Mouse (Mus musculus): ENCODE measurements at regions not wholly inside any gene's neighbourhood (a gene's known extent, or its start where the extent isn't known, plus 50 kb on each side); places are given as distances from the start of the nearest gene placed in this dataset.
"Not testable (repeated sequence)": the region's sequence is repeated elsewhere in the genome, so short reads cannot be mapped to it uniquely, and the experiment has no call there.

GRCm38 (mm10) chr15:19778651-19779050, 670.4 kb upstream of the Cdh12 start:
- H3K27me3 ChIP-seq (ENCODE audit: insufficient read depth, low read length), result no peaks in the 10 kb centered on the region
- TF ChIP-seq POU5F1 (IDR thresholded peaks at IDR 0.05; ENCODE audit: borderline replicate concordance, low read length), result no peak
- TF ChIP-seq CTCF (conservative IDR thresholded peaks at IDR 0.05; ENCODE audit: low read length), result no peak
- no peak for TF ChIP-seq NANOG (IDR thresholded peaks at IDR 0.05; ENCODE audit: borderline replicate concordance, low read length)
- H3K4me1 ChIP-seq (replicated peaks; ENCODE audit: low read depth, low read length), result no peaks in the 10 kb centered on the region
- H3K36me3 ChIP-seq (ENCODE audit: insufficient read depth, low read length), result no peaks in the 10 kb centered on the region
- H3K4me3 ChIP-seq (replicated peaks; ENCODE audit: low read length), result no peak overlapping the region
- no peaks in the 10 kb centered on the region for H3K9me3 ChIP-seq (ENCODE audit: low read length)

- H3K4me1 ChIP-seq (replicated peaks; ENCODE audit: low read depth, low read length), result no peaks in the 10 kb centered on the region
- H3K36me3 ChIP-seq (ENCODE audit: insufficient read depth, low read length), result no peaks in the 10 kb centered on the region
- TF ChIP-seq NANOG (IDR thresholded peaks at IDR 0.05; ENCODE audit: borderline replicate concordance, low read length), result no peak
- no peak for TF ChIP-seq CTCF (conservative IDR thresholded peaks at IDR 0.05; ENCODE audit: low read length)
- TF ChIP-seq POU5F1 (IDR thresholded peaks at IDR 0.05; ENCODE audit: borderline replicate concordance, low read length), result no peak
- H3K9me3 ChIP-seq (ENCODE audit: low read length), result peaks cover 9% of the 10 kb centered on the region; the same call in 1 of the 2 replicates
- no peaks in the 10 kb centered on the region for H3K27me3 ChIP-seq (ENCODE audit: insufficient read depth, low read length)
- no peak overlapping the region for H3K4me3 ChIP-seq (replicated peaks; ENCODE audit: low read length)
Observed at GRCm38 (mm10) chr15:19783883-19784282, 665.2 kb upstream of the Cdh12 start.

- Histone ChIP-seq H3K36me3 (ENCODE audit: insufficient read depth, low read length) (no peaks in the 10 kb centered on the region), H3K27me3 (ENCODE audit: insufficient read depth, low read length) (no peaks in the 10 kb centered on the region), H3K9me3 (ENCODE audit: low read length) (no peaks in the 10 kb centered on the region), H3K4me1 (replicated peaks; ENCODE audit: low read depth, low read length) (no peaks in the 10 kb centered on the region), H3K4me3 (replicated peaks; ENCODE audit: low read length) (no peak overlapping the region)
- no peak for TF ChIP-seq CTCF (conservative IDR thresholded peaks at IDR 0.05; ENCODE audit: low read length)
- no peak for TF ChIP-seq POU5F1 (IDR thresholded peaks at IDR 0.05; ENCODE audit: borderline replicate concordance, low read length)
Observed at GRCm38 (mm10) chr15:19806994-19807393, 642.1 kb upstream of the Cdh12 start.

GRCm38 (mm10) chr15:19813647-19814046, 635.4 kb upstream of the Cdh12 start:
- H3K4me3 ChIP-seq (replicated peaks; ENCODE audit: low read length), result no peak overlapping the region

GRCm38 (mm10) chr15:19856892-19857655, 592.0 kb upstream of the Cdh12 start:
- not testable (repeated sequence) for H3K4me3 ChIP-seq (replicated peaks; ENCODE audit: low read length); H3K36me3 ChIP-seq (ENCODE audit: insufficient read depth, low read length); H3K4me1 ChIP-seq (replicated peaks; ENCODE audit: low read depth, low read length); H3K27me3 ChIP-seq (ENCODE audit: insufficient read depth, low read length); H3K9me3 ChIP-seq (ENCODE audit: low read length)

More at GRCm38 (mm10) chr15:19813647-19814046, 635.4 kb upstream of the Cdh12 start:
- no peaks in the 10 kb centered on the region for H3K4me1 ChIP-seq (replicated peaks; ENCODE audit: low read depth, low read length)
- no peaks in the 10 kb centered on the region for H3K36me3 ChIP-seq (ENCODE audit: insufficient read depth, low read length)
- no peaks in the 10 kb centered on the region for H3K9me3 ChIP-seq (ENCODE audit: low read length)
- H3K27me3 ChIP-seq (ENCODE audit: insufficient read depth, low read length), result no peaks in the 10 kb centered on the region
- no peak for TF ChIP-seq CTCF (conservative IDR thresholded peaks at IDR 0.05; ENCODE audit: low read length)
- TF ChIP-seq POU5F1 (IDR thresholded peaks at IDR 0.05; ENCODE audit: borderline replicate concordance, low read length), result no peak
- no peak for TF ChIP-seq NANOG (IDR thresholded peaks at IDR 0.05; ENCODE audit: borderline replicate concordance, low read length)

GRCm38 (mm10) chr15:19857656-19858006, 591.4 kb upstream of the Cdh12 start:
- Histone ChIP-seq H3K4me3 (replicated peaks; ENCODE audit: low read length) (no peak overlapping the region), H3K36me3 (ENCODE audit: insufficient read depth, low read length) (no peaks in the 10 kb centered on the region), H3K27me3 (ENCODE audit: insufficient read depth, low read length) (no peaks in the 10 kb centered on the region), H3K4me1 (replicated peaks; ENCODE audit: low read depth, low read length) (no peaks in the 10 kb centered on the region), H3K9me3 (ENCODE audit: low read length) (peaks cover 4% of the 10 kb centered on the region; the same call in 1 of the 2 replicates)
- TF ChIP-seq POU5F1 (IDR thresholded peaks at IDR 0.05; ENCODE audit: borderline replicate concordance, low read length) (no peak), NANOG (IDR thresholded peaks at IDR 0.05; ENCODE audit: borderline replicate concordance, low read length) (no peak), CTCF (conservative IDR thresholded peaks at IDR 0.05; ENCODE audit: low read length) (no peak)

- H3K36me3 ChIP-seq (ENCODE audit: insufficient read depth, low read length), result no peaks in the 10 kb centered on the region
- no peaks in the 10 kb centered on the region for H3K27me3 ChIP-seq (ENCODE audit: insufficient read depth, low read length)
- 0 out of 2 replicates have a peak, but pooled peaks cover 5% of the 10 kb centered on the region for H3K4me1 ChIP-seq (replicated peaks; ENCODE audit: low read depth, low read length)
- no peak overlapping the region for H3K4me3 ChIP-seq (replicated peaks; ENCODE audit: low read length)
- TF ChIP-seq POU5F1 (IDR thresholded peaks at IDR 0.05; ENCODE audit: borderline replicate concordance, low read length) (no peak), NANOG (IDR thresholded peaks at IDR 0.05; ENCODE audit: borderline replicate concordance, low read length) (no peak), CTCF (conservative IDR thresholded peaks at IDR 0.05; ENCODE audit: low read length) (no peak)
- peaks cover 4% of the 10 kb centered on the region; the same call in 1 of the 2 replicates for H3K9me3 ChIP-seq (ENCODE audit: low read length)
Observed at GRCm38 (mm10) chr15:19858668-19859067, 590.4 kb upstream of the Cdh12 start.

- Histone ChIP-seq H3K4me3 (replicated peaks; ENCODE audit: low read length) (no peak overlapping the region), H3K4me1 (replicated peaks; ENCODE audit: low read depth, low read length) (peaks cover 10% of the 10 kb centered on the region), H3K36me3 (ENCODE audit: insufficient read depth, low read length) (no peaks in the 10 kb centered on the region), H3K27me3 (ENCODE audit: insufficient read depth, low read length) (no peaks in the 10 kb centered on the region), H3K9me3 (ENCODE audit: low read length) (peaks cover 4% of the 10 kb centered on the region; the same call in 1 of the 2 replicates)
- no peak for TF ChIP-seq CTCF (conservative IDR thresholded peaks at IDR 0.05; ENCODE audit: low read length)
- peak; percentile 74 for TF ChIP-seq NANOG (IDR thresholded peaks at IDR 0.05; ENCODE audit: borderline replicate concordance, low read length)
Observed at GRCm38 (mm10) chr15:19863979-19864378, 585.1 kb upstream of the Cdh12 start.

- H3K9me3 ChIP-seq (ENCODE audit: low read length), result no peaks in the 10 kb centered on the region
- TF ChIP-seq POU5F1 (IDR thresholded peaks at IDR 0.05; ENCODE audit: borderline replicate concordance, low read length), result no peak
- TF ChIP-seq NANOG (IDR thresholded peaks at IDR 0.05; ENCODE audit: borderline replicate concordance, low read length), result no peak
- no peak for TF ChIP-seq CTCF (conservative IDR thresholded peaks at IDR 0.05; ENCODE audit: low read length)
- no peaks in the 10 kb centered on the region for H3K36me3 ChIP-seq (ENCODE audit: insufficient read depth, low read length)
- no peak overlapping the region for H3K4me3 ChIP-seq (replicated peaks; ENCODE audit: low read length)
- H3K27me3 ChIP-seq (ENCODE audit: insufficient read depth, low read length), result no peaks in the 10 kb centered on the region
- H3K4me1 ChIP-seq (replicated peaks; ENCODE audit: low read depth, low read length), result peaks cover 10% of the 10 kb centered on the region
Observed at GRCm38 (mm10) chr15:19866559-19866958, 582.5 kb upstream of the Cdh12 start.

Measured in E14TG2a.4 (cell line).